Mouse (Mus musculus) heart, postnatal 36 days (tissue): ENCODE measurements at regions not wholly inside any gene's neighbourhood (a gene's known extent, or its start where the extent isn't known, plus 50 kb on each side); places are given as distances from the start of the nearest gene placed in this dataset.

Source experiments
- DNase-seq, 2 experiments: peaks; one replicate each; pipeline ENCODE4 v3.0.0; 2021 to 2022
- intact Hi-C: fragments of 180-260 bp; cut with DNase I; formaldehyde crosslinking; loops from one replicate; pipeline ENCODE4 v1.15.1; 2025

DNA sequence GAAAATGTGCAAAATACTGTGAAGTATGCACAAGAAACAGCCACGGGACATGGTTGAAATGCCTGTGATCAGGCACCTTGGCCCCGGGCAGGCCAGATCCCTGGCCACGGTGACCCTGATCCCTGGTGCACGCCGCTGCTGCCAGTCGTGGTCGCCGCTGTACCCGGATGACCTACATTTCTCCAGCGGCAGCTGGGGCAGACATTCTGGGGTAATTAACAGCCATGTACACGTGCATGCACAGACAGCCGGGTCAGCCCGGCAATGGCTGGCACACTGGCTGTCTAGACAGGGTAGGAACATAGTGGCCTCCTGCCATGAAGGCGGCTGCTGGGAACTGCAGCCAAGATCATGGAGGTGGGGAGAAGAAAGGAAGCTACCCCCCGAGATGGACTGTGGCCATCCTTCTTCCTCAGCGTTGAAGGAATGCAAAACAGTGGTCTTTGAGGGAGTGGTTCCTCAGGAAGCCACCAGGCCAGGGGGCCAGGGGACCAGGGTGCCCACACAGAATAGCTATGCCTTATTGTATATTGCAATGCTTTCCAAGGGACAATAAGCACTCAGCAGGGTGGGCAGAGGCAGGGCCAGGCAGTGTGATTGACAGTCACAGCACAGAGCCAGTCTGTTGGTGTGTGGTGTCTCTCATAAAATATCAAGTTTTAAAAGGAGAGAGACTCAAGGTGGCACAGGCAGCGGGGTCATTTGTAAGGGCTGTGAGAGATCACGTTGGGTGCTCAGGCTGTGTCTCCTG, 108.3 kb upstream of the 1700021F07Rik start:
- intact Hi-C loops: no loop called here
- DNase-seq: peak; percentile 47 to 59

DNA sequence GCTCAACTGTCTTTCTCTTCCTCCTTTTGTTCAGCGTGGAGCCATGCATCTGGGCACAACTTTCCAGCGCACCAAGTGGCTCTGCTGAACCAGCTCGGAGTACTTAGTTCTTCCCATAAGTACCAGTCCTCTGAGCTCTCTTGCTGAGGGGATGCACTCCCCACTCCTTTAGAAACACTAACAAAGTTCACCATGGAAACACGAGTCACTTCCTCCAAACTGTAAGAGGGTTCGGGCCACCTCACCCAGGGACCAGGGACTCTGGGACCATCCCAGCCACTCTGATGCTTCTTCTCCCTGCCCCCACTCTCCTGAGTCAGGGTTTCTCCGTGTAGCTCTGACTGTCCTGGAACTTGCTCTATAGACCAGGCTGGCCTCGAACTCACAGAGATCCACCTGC, 107.0 kb upstream of the 1700021F07Rik start:
- intact Hi-C loops: no loop called here
- DNase-seq: no peak

- DNase-seq: no peak
- intact Hi-C loops: no loop called here
Measured at GRCm38 (mm10) chr2:173416921-173417320, 105.5 kb upstream of the 1700021F07Rik start.

DNA sequence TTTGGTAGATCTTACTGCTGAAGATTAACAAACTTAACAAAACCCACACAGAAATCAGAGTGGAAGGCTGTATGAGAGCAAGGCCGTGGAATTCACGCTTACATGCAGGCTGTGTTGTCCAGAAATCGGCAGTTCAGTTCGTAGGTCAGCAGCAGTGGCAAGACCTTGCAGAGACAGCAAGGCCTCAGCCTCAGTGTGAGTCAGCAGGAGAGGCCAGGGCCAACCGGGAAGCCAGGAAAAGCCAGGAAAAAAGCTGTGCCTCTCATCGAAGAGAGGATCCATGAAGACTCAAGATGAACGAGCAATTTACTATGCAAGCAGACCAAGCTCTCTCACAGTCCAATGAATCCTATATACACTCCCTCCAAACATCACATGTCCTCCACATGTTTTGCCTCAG, 103.4 kb upstream of the 1700021F07Rik start:
- intact Hi-C loops: no loop called here
- DNase-seq: no peak

GRCm38 (mm10) chr2:173419972-173420391, 102.4 kb upstream of the 1700021F07Rik start:
- no peak for DNase-seq
- intact Hi-C loops: no loop called here

DNA sequence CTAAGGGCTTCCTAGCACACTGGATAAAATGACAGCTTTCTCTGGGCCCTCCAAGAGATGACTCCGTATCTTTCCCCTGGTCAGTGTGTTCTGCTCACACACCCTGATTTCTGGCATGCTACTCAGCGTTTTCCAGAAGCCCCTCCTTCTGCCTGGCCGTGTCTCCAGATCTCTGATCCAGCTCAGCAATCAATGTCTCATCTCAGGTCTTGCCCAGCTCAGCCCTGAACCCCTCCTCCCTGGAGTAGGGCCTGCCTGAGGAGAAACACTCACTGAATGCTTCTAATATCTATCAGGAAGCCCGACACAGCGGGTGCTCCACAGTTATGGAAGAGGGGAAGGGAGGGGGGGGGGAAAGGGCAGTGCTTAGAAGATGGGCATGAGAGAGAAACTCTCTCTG, 101.9 kb upstream of the 1700021F07Rik start:
- intact Hi-C loops: no loop called here
- no peak for DNase-seq

- intact Hi-C loops: no loop called here
- DNase-seq: peak in 1 of 2 experiments; percentile 28
Measured at GRCm38 (mm10) chr2:173424875-173425274, 97.5 kb upstream of the 1700021F07Rik start.

DNA sequence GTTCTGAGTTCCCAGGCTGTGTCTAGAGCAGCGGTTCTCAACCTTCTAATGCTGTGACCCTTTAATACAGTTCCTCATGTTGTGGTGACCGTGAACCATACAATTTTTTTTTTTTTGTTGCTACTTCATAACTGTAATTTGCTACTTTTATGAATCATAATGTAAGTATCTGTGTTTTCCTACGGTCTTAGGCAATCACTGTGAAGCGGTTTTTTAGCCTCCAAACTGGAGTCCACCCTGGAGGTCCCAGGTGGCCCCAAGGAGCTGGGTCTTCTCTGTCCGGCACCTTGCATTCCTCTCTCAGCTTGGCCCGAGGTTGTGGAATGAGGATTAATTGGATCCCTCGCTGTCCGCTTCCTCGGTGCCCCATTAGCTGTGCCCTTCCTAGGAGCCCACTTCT, 96.6 kb upstream of the 1700021F07Rik start:
- no peak for DNase-seq
- intact Hi-C loops: no loop called here

DNA sequence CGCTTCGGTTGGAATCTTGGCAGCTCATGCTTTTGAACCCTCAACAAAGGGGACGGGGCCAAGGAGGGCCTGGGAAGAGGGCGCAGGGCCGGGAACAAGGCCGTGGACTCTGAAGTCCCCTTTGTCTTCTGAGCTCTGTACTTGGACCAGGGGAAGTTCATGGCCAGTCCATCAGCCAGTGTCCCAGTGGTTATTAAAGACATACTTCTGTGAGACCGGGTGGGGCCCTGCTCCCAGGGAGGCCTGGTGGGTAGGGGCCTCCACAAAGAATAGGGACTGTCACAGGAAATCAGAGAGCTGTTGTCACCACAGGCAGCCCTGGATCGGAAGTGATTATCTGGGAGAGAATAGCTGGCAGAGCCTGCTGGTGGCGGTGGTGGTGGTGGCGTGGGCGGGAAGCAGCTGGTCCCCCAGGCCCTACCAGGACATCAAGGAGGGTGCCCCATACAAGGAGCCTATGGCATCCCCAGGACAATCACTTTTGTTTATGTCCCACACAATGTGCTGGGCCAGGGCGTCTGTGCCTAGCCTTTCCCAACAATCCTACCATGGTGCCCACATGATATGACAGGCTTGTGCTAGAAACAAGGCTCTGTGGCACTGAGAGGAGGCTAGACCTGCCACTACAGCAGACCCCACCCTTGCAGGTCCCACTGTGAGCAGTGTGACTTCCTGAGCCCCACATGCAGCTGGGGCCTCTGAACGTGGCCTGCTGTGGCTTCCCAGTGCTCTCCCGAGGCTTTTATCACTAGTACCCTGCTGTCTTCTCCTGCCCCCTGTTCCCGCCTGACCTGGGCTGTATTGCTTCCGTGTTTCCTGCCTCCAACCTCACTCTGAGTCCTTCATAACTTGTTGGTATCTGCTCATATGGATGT, 96.0 kb upstream of the 1700021F07Rik start:
- intact Hi-C loops: no loop called here
- no peak for DNase-seq

DNA sequence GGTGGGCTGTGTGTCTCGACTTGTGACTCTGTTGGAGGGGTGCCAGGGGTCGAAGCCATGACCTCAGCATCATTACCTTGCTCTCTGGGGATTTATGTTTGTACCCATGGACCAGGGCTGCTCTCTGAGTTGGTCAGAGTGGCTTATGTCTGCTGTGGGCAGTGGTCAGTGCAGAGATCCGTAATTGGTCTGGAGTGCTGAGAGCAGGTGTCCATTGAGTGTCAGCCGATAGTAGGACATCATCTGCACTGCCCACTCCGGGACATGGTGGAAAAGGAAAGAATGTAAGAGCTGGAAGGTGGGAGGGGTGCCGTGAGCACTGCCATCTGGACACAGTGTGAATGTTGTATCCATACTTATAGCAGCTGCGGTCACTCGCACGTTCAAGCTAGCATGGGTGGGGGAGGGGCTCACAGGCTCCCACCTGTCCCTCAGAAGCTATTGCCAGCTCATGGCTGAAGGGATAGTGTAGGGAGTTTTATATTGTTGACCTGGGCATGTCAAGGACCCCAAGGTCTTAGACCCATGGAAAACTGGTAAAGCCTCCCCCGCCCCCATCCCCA, 94.4 kb upstream of the 1700021F07Rik start:
- intact Hi-C loops: no loop called here
- no peak for DNase-seq

DNA sequence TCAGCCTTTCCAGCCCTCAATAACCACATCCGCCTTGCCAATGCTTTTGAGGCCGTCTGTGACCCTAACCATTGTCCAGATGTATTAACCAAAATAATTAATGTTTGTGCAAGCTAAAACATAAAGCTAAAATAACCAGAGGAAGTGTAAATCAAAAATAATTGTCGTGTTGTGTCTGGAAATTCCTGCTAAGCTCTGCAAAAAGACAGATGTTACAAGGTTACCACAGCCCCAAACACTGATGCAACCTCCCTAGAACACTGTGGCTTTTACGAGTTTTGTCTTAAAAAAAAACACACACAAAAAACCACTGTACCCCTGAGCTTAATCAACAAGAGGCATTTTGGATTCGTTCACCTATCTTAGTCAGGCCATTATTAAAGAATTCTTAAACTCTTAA, 90.5 kb upstream of the 1700021F07Rik start:
- intact Hi-C loops: no loop called here
- no peak for DNase-seq

DNA sequence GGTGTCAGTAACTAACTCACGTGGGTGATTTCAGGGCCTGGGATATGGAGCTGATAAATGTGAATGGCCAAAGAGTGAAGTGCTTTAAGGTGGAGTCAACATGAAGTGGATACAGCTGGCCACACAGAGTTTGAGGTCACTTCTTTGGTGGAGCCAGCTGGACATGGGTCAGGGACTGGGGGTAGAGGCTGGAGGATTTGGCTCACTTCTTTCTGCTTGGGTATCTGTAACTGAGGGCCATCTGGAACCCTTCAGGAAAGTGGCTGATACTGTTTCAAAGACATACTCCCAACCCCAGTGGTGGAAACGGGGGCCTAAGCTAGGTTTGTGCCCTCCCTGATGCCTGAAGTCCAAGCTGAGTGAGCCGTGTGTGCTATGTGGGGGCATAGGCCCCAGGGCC, 90.1 kb upstream of the 1700021F07Rik start:
- DNase-seq: peak; percentile 47 to 57
- intact Hi-C loops: no loop called here

GRCm38 (mm10) chr2:173432886-173433624, 89.3 kb upstream of the 1700021F07Rik start:
- no peak for DNase-seq
- intact Hi-C loops: no loop called here

DNA sequence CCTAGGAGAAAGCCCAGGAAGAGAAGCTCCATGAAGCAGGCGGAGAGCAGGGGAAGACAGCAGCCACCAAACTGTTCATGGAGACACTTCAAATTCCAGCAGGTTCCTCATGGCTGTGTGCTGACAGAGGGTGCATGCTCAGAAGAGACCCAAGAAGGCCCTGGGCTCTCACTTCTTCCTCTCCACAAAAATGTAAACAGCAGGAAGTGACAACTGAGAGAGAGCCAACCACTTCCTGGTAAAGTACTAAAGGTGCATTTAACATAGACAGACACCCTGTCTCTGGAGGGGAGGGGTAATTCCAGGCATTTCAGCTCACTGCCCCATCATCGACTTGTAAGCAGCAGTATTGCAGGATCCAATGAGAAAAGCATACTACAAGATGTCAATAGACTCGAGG, 85.8 kb upstream of the 1700021F07Rik start:
- intact Hi-C loops: no loop called here
- no peak for DNase-seq

GRCm38 (mm10) chr2:173439031-173439430, 83.4 kb upstream of the 1700021F07Rik start:
- peak in 1 of 2 experiments; percentile 31 for DNase-seq
- intact Hi-C loops: no loop called here

DNA sequence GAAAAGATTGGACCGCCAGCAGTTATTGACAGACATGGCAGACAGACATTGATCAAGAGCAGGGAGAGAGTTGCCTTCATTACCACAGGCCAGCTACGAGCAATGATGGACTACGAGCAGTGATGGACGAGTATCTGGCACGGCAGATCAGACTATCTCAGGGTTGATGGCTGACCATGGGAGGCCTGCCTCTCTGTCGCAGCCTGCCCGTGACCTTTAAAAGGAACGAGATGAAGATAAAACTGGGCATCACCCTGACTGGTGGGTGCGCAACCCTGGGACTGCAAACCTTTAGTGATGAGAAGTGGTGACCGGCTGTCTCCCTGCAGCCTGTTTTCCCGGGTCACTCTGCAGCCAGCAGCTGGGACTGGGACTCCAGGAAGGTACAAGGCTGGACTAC, 80.3 kb upstream of the 1700021F07Rik start:
- DNase-seq: no peak
- intact Hi-C loops: no loop called here

- no peak for DNase-seq
- intact Hi-C loops: no loop called here
Measured at GRCm38 (mm10) chr2:173443262-173443661, 79.1 kb upstream of the 1700021F07Rik start.

- DNase-seq: no peak
- intact Hi-C loops: no loop called here
Measured at GRCm38 (mm10) chr2:173444386-173444785, 78.0 kb upstream of the 1700021F07Rik start.

GRCm38 (mm10) chr2:173445039-173445438, 77.3 kb upstream of the 1700021F07Rik start:
- intact Hi-C loops: no loop called here
- no peak for DNase-seq

GRCm38 (mm10) chr2:173448546-173449187, 73.7 kb upstream of the 1700021F07Rik start:
- intact Hi-C loops: no loop called here
- no peak for DNase-seq
